Mouse (Mus musculus): Measurements from ENCODE around the gene Krtap27-1.

DNA sequence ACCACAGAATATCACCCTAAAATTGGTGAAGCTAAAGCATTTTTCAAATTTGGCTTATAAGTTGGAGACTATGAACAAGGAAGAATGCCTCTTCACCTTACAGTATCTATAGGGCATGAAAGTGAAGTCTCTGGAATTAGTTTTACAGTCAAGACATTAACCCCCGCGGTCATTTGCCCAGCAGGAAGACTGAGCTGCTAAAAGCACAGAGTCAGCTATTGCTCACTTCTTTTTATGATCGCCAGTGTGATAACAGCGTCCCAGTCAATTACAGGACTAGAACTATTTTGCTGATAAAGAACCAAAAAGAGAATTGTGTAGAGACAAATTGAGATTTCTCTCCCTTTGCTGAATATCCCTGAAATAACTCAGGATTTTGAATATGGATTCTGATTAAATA lies 24.8 kb upstream of the Krtap27-1 start:
- no peak for TF ChIP-seq CTCF (IDR thresholded peaks at IDR 0.05; ENCODE audit: low read depth)
- TF ChIP-seq EP300 (optimal IDR thresholded peaks at IDR 0.05): no peak

Data from stomach, postnatal 0 days (tissue).